Mouse (Mus musculus) liver, postnatal 0 days (tissue): ENCODE results near the gene Gm20388.

Source experiments
- CTCF ChIP-seq: sonication (generic); IDR thresholded peaks from 2 replicates; pipeline ENCODE4 v1.5.1; 2016; ENCODE audit warnings: antibody characterized with exemption, low read depth
- EP300 ChIP-seq: IDR thresholded peaks from 2 replicates; pipeline ENCODE4 v1.6.1; 2016; ENCODE audit warnings: antibody characterized with exemption, low read depth, mild to moderate bottlenecking

GRCm38 (mm10) chr8:121593983-121594382 is 1683.3 kb downstream of the Gm20388 start:
- TF ChIP-seq CTCF, result no peak
- TF ChIP-seq EP300, result no peak
